ENCODE assay signal across 14 mouse cellular contexts in the genomic region with DNA sequence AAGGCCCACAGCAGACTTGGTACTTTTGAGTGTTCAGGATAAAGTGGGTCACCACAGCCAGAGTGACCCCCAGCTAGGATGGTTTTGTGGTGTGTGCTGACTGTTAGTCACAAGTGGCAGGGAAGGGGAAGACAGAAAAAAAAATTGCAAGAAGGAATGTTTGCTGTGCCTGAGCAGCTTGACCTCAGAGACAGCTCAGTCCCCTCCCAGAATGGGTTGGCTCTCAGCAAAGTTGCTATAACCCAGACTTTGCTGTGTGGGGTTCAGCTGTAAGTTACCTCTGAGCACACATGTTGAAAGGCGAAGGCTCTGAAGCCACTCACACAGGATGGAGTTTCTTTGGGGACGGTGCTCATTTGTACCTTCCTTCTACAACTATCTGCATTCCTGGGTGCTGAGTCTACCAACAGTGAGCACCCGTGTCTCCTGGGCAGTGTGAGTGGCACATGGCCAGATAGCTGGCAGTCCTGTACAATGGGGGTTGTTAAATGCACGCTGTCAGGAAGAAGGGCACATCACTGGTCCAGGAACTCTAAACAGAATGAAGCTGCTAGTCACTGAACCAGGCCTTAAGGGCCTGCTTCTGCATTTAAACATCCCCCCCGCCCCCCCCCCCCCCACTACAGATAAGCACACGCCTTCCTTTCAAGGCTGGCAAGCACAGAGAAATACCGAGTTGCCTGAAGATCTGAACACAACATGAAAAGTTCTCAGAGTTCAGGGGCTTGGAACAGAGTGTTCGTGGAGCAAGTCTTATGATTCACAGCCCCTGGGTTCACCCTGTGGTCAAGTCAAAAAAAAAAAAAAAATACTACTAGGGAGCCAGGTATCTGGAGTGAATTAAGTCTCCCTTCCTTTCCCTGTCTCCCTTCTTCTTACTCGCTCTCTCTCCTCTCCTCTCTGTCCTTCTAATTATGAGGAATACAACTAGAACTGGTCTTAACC. TPM values are rescaled to one million over a fixed set of nuclear protein-coding genes. Genes with fewer than 3 reads are reported as not detected.
DNase-seq lines count a peak whose midpoint lies in the region; ATAC-seq and TF ChIP-seq lines count a peak whose summit lies in the region.
"Had no signal": no experiment of that assay in that cellular context is flagged by ENCODE, and none has a peak within 500 bp of the region (broad histone marks: within the 10 kb centered on the region; RNA-seq: fewer than 3 reads in every experiment).

No protein-coding gene starts in this region.

- H3K27me3 ChIP-seq in liver, postnatal 0 days (ENCODE audit: insufficient read depth, low read length) = no peaks in the 10 kb centered on the region
- no peaks in the 10 kb centered on the region for H3K27me3 ChIP-seq in liver, embryonic 11.5 days (replicated peaks; ENCODE audit: control insufficient read depth, insufficient read depth, low read length)
- H3K27me3 ChIP-seq in heart, embryonic 11.5 days (ENCODE audit: control insufficient read depth, insufficient read depth, low read length) = no peaks in the 10 kb centered on the region
- H3K27me3 ChIP-seq: neural tube, embryonic 15.5 days had no signal

- WGBS in liver, postnatal 0 days (ENCODE audit: insufficient replicate concordance) = 33% methylated on average over 9 of the region's 9 CpGs
- WGBS in liver, embryonic 11.5 days = 34% methylated on average over 9 of the region's 9 CpGs
- 26% methylated on average over 9 of the region's 9 CpGs for WGBS in heart, embryonic 11.5 days (ENCODE audit: insufficient replicate concordance)

- H3K4me1 ChIP-seq in liver, postnatal 0 days (ENCODE audit: insufficient read depth) = peaks cover 9% of the 10 kb centered on the region
- peaks cover 8% of the 10 kb centered on the region for H3K4me1 ChIP-seq in liver, embryonic 11.5 days (replicated peaks; ENCODE audit: control insufficient read depth, insufficient read depth, low read length)
- peaks cover 25% of the 10 kb centered on the region for H3K4me1 ChIP-seq in heart, embryonic 11.5 days (ENCODE audit: control insufficient read depth, insufficient read depth, low read length)

- ATAC-seq in liver, postnatal 0 days = no peak
- ATAC-seq in liver, embryonic 11.5 days (replicated peaks; ENCODE audit: low FRiP score) = no peak
- no peak for ATAC-seq in heart, embryonic 11.5 days (replicated peaks; ENCODE audit: insufficient number of reproducible peaks, low FRiP score, low TSS enrichment)
- ATAC-seq in megakaryocyte progenitor cell, adult 5-6 weeks (replicated peaks; ENCODE audit: poor library complexity) = no peak
- ATAC-seq: intestine, embryonic 16.5 days had no signal

- no peak for DNase-seq in liver, postnatal 0 days
- DNase-seq in liver, embryonic 11.5 days (ENCODE audit: low spot score) = no peak
- peak; percentile 73 for DNase-seq in adrenal gland, postnatal 10 days
- DNase-seq in lung, postnatal 36 days = peak; percentile 40
- DNase-seq in ovary, postnatal 14 days (ENCODE audit: low spot score) = no peak
- no peak for DNase-seq in natural killer cell, adult 2 months (ENCODE audit: low spot score in 2 of 2)

- no peak for TF ChIP-seq EP300 in liver, postnatal 0 days (IDR thresholded peaks at IDR 0.05; ENCODE audit: low read depth)

- no peak for TF ChIP-seq CTCF in liver, postnatal 0 days (IDR thresholded peaks at IDR 0.05; ENCODE audit: low read depth)

- H3K27ac ChIP-seq in liver, postnatal 0 days (ENCODE audit: low read depth) = 0 out of 2 replicates have a peak overlapping the region, but pooled peaks have one; percentile 22
- H3K27ac ChIP-seq in liver, embryonic 11.5 days (ENCODE audit: low read depth, low read length) = no peak overlapping the region
- peak overlapping the region; percentile 7; the same call in 1 of the 2 replicates for H3K27ac ChIP-seq in heart, embryonic 11.5 days (ENCODE audit: low read depth, low read length)
- H3K27ac ChIP-seq: liver, embryonic 15.5 days had no signal

- H3K36me3 ChIP-seq in liver, postnatal 0 days (replicated peaks; ENCODE audit: insufficient read depth, low read length) = no peaks in the 10 kb centered on the region
- H3K36me3 ChIP-seq in liver, embryonic 11.5 days (ENCODE audit: control insufficient read depth, insufficient read depth, low read length) = no peaks in the 10 kb centered on the region
- no peaks in the 10 kb centered on the region for H3K36me3 ChIP-seq in heart, embryonic 11.5 days (ENCODE audit: control insufficient read depth, insufficient read depth, low read length)
- H3K36me3 ChIP-seq: liver, embryonic 15.5 days; neural tube, embryonic 15.5 days had no signal

- no peak overlapping the region for H3K4me3 ChIP-seq in liver, postnatal 0 days (ENCODE audit: low read depth, low read length)
- no peak overlapping the region for H3K4me3 ChIP-seq in liver, embryonic 11.5 days (ENCODE audit: low read depth, low read length)
- no peak overlapping the region for H3K4me3 ChIP-seq in heart, embryonic 11.5 days (ENCODE audit: low read depth, low read length)
- H3K4me3 ChIP-seq: liver, embryonic 15.5 days; neural tube, embryonic 15.5 days had no signal

- H3K4me2 ChIP-seq in liver, postnatal 0 days (ENCODE audit: low read depth, low read length) = no peak overlapping the region
- H3K4me2 ChIP-seq in liver, embryonic 11.5 days = no peak overlapping the region
- H3K4me2 ChIP-seq in heart, embryonic 11.5 days = no peak overlapping the region
- H3K4me2 ChIP-seq: liver, embryonic 15.5 days; neural tube, embryonic 15.5 days had no signal

- H3K9ac ChIP-seq in liver, postnatal 0 days (replicated peaks) = no peak overlapping the region
- H3K9ac ChIP-seq in liver, embryonic 11.5 days (ENCODE audit: low read depth, low read length) = no peak overlapping the region
- no peak overlapping the region for H3K9ac ChIP-seq in heart, embryonic 11.5 days (ENCODE audit: low read depth, low read length)
- H3K9ac ChIP-seq: liver, embryonic 15.5 days; neural tube, embryonic 15.5 days had no signal

- no peaks in the 10 kb centered on the region for H3K9me3 ChIP-seq in liver, postnatal 0 days (ENCODE audit: low read length)
- no peaks in the 10 kb centered on the region for H3K9me3 ChIP-seq in liver, embryonic 11.5 days (ENCODE audit: control insufficient read depth, low read length)
- no peaks in the 10 kb centered on the region for H3K9me3 ChIP-seq in heart, embryonic 11.5 days (replicated peaks; ENCODE audit: control insufficient read depth, low read length)
- H3K9me3 ChIP-seq: liver, embryonic 15.5 days; neural tube, embryonic 15.5 days had no signal

RNA-seq across cellular contexts. Expression of a gene that starts 38.7 kb away (rescaled TPM):
- 0.09 TPM in 1 of 2 replicates, not detected in the other for polyA plus RNA-seq in liver, postnatal 0 days (2015; fragmentation: Nextera tagmentation; extraction: Ambion mirVana)
- 0.17 and 0.53 TPM in 2 replicates for polyA plus RNA-seq in liver, embryonic 11.5 days (2014; fragmentation: Nextera tagmentation; extraction: Ambion mirVana)
- under 1 TPM; 0.21 to 0.48 TPM for total RNA-seq in adrenal gland, postnatal 10 days (2021)
- polyA plus RNA-seq in heart, embryonic 11.5 days (2014; fragmentation: Nextera tagmentation; extraction: Ambion mirVana) = 0.74 and 1.5 TPM in 2 replicates
- total RNA-seq in megakaryocyte progenitor cell, adult 5-6 weeks (2015) = 0.10 and 0.59 TPM in 2 replicates
- total RNA-seq in megakaryocyte progenitor cell, adult 5-6 weeks (2017) = 0.34 and 0.62 TPM in 2 replicates
- total RNA-seq: ES-E14 had no signal

RNA-seq across cellular contexts. Expression of a gene that starts 45.6 kb away (rescaled TPM):
- not detected in 2 replicates for polyA plus RNA-seq in liver, postnatal 0 days (2015; fragmentation: Nextera tagmentation; extraction: Ambion mirVana)
- polyA plus RNA-seq in liver, embryonic 11.5 days (2014; fragmentation: Nextera tagmentation; extraction: Ambion mirVana) = not detected in 2 replicates
- not detected for total RNA-seq in adrenal gland, postnatal 10 days (2021)
- 1.1 and 1.3 TPM in 2 replicates for polyA plus RNA-seq in heart, embryonic 11.5 days (2014; fragmentation: Nextera tagmentation; extraction: Ambion mirVana)
- not detected in 2 replicates for total RNA-seq in megakaryocyte progenitor cell, adult 5-6 weeks (2015)
- total RNA-seq in megakaryocyte progenitor cell, adult 5-6 weeks (2017) = not detected in 2 replicates
- total RNA-seq: ES-E14 had no signal
- polyA plus RNA-seq: frontal cortex, adult 2 months; intestine, embryonic 16.5 days; liver, embryonic 15.5 days; neural tube, embryonic 15.5 days; stomach, embryonic 14.5 days had no signal

Comparison
In these comparisons a context has a peak if more than half of its experiments do, and no peak if none do; other contexts are left out.
1. DNase-seq: peak in adrenal gland, postnatal 10 days (single experiment) and lung, postnatal 36 days (single experiment); none in liver, postnatal 0 days (single experiment), liver, embryonic 11.5 days (single experiment), ovary, postnatal 14 days (single experiment) and natural killer cell, adult 2 months (0 of 2).